Comparison of ENCODE assay signal across 9 mouse cellular contexts in the genomic region with DNA sequence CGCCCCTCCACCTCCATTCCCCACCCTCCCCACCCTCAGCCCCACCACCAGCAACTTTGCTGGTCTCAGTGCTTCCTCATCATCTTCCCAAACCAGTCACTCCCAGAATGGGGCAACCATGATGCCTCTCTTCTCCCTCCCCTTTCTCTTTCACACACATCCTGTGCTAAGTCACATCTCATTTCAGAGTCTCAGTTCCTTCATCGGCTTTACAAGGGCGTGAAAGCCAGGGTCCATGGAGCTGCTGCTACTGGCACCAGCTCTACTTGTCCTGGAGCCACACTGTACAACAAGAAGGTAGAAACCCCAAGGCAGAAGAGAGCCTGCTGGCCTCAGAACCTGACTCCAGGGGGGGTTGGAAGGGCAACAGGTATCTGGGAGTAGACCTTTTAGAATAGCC. TPM values are rescaled to one million over a fixed set of nuclear protein-coding genes. Genes with fewer than 3 reads are reported as not detected.
DNase-seq lines count a peak whose midpoint lies in the region; ATAC-seq and TF ChIP-seq lines count a peak whose summit lies in the region.
"Had no signal": no experiment of that assay in that cellular context is flagged by ENCODE, and none has a peak within 500 bp of the region (broad histone marks: within the 10 kb centered on the region; RNA-seq: fewer than 3 reads in every experiment).

No protein-coding gene starts in this region.

- H3K9me3 ChIP-seq in limb, embryonic 14.5 days (ENCODE audit: control insufficient read depth, low read length) = no peaks in the 10 kb centered on the region

- peak; percentile 28 for ATAC-seq in CD4-positive, CD25-positive, alpha-beta regulatory T cell, adult 4 months
- no peak for ATAC-seq in limb, embryonic 14.5 days (ENCODE audit: low FRiP score, low read depth)
- ATAC-seq in activated CD4-positive, CD25-positive, alpha-beta regulatory T cell, adult 4 months = no peak

- TF ChIP-seq CTCF in bone marrow macrophage, adult 2 months (IDR thresholded peaks at IDR 0.05; ENCODE audit: low read depth, low read length) = no peak

- peaks cover 3% of the 10 kb centered on the region; the same call in 1 of the 2 replicates for H3K27me3 ChIP-seq in limb, embryonic 14.5 days (ENCODE audit: control insufficient read depth, insufficient read depth, low read length)

- H3K79me2 ChIP-seq in macrophage (ENCODE audit: inconsistent target) = peaks cover 73% of the 10 kb centered on the region

- no peak for DNase-seq in limb, embryonic 14.5 days (ENCODE audit: low spot score)
- no peak for DNase-seq in kidney, adult 18-20 months
- DNase-seq in testis, postnatal 10 days (ENCODE audit: low spot score) = no peak
- DNase-seq: cerebellum, postnatal 36 days; gastrocnemius, postnatal 14 days had no signal

- WGBS in limb, embryonic 14.5 days = 58% methylated on average over 3 of the region's 3 CpGs
- whole genome bisulfite sequencing in macrophage (ENCODE audit: missing documents) = 2% methylated on average over 3 of the region's 3 CpGs

- H3K4me3 ChIP-seq in bone marrow macrophage, adult 2 months (ENCODE audit: insufficient read depth, low read length) = peak overlapping the region; percentile 66
- peak overlapping the region; percentile 43; the same call in 1 of the 2 replicates for H3K4me3 ChIP-seq in limb, embryonic 14.5 days (replicated peaks; ENCODE audit: low read length)
- peak overlapping the region; percentile 74 for H3K4me3 ChIP-seq in macrophage (ENCODE audit: inconsistent target)

- TF ChIP-seq POLR2A in bone marrow macrophage, adult 2 months (IDR thresholded peaks at IDR 0.05; ENCODE audit: borderline replicate concordance, low read depth, low read length) = no peak
- TF ChIP-seq POLR2A in limb, embryonic 14.5 days (IDR thresholded peaks at IDR 0.05; ENCODE audit: borderline replicate concordance, extremely low read depth, insufficient read depth, insufficient read length) = no peak

- peak overlapping the region; percentile 85 for H3K4me2 ChIP-seq in limb, embryonic 14.5 days (replicated peaks; ENCODE audit: low read depth, low read length, severe bottlenecking)

- H3K9ac ChIP-seq in limb, embryonic 14.5 days (ENCODE audit: low read depth, low read length, severe bottlenecking) = no peak overlapping the region

- H3K36me3 ChIP-seq in limb, embryonic 14.5 days (ENCODE audit: control insufficient read depth, insufficient read depth, low read length) = no peaks in the 10 kb centered on the region
- no peaks in the 10 kb centered on the region for H3K36me3 ChIP-seq in macrophage (ENCODE audit: inconsistent target)

- H3K4me1 ChIP-seq in bone marrow macrophage, adult 2 months (ENCODE audit: control insufficient read depth, insufficient read depth, low read length) = peaks cover 44% of the 10 kb centered on the region
- H3K4me1 ChIP-seq in limb, embryonic 14.5 days (ENCODE audit: control insufficient read depth, insufficient read depth, low read length) = peaks cover 2% of the 10 kb centered on the region; the same call in 1 of the 2 replicates

- H3K27ac ChIP-seq in bone marrow macrophage, adult 2 months (ENCODE audit: insufficient read depth, low read depth, low read length) = peak overlapping the region; percentile 20
- H3K27ac ChIP-seq in limb, embryonic 14.5 days (replicated peaks; ENCODE audit: low read depth, low read length) = no peak overlapping the region
- peak overlapping the region; percentile 84 for H3K27ac ChIP-seq in macrophage

RNA-seq across cellular contexts. Expression of gene Cd44, which starts 2.2 kb away (rescaled TPM):
- polyA plus RNA-seq in CD4-positive, CD25-positive, alpha-beta regulatory T cell, adult 4 months (2017; shearing (Covaris generic)) = 10 to 100 TPM; 77.5 to 92.7 TPM
- 141 and 156 TPM in 2 replicates for polyA plus RNA-seq in bone marrow macrophage, adult 2 months (2012; ENCODE audit: insufficient read depth, insufficient read length, missing spikeins)
- polyA plus RNA-seq in limb, embryonic 14.5 days (2012; rRNA removed) = 29.3 and 32.1 TPM in 2 replicates
- polyA plus RNA-seq in limb, embryonic 14.5 days (2014; fragmentation: Nextera tagmentation; extraction: Ambion mirVana) = 39.5 and 46.3 TPM in 2 replicates
- 1,000 to 10,000 TPM in 9 of 26 experiments, 100 to 1,000 TPM in 11, 10 to 100 TPM in 6; 63.7 to 5,506 (median 273) TPM for total RNA-seq in macrophage (2018; cell fraction: chromatin; rRNA removed)
- 1,000 to 10,000 TPM in 1 of 26 experiments, 100 to 1,000 TPM in 21, 10 to 100 TPM in 4; 88.7 to 1,140 (median 221) TPM for total RNA-seq in macrophage (2018; cell fraction: cytosol; rRNA removed)
- total RNA-seq in macrophage (2018; cell fraction: nucleus; rRNA removed) = 1,000 to 10,000 TPM in 7 of 26 experiments, 100 to 1,000 TPM in 19; 112 to 3,963 (median 377) TPM
- polyA plus RNA-seq in macrophage (2018) = 109 to 325 TPM (median 215 TPM) in 3 replicates
- 10 to 100 TPM; 78.7 to 86.7 TPM for polyA plus RNA-seq in activated CD4-positive, CD25-positive, alpha-beta regulatory T cell, adult 4 months (2017; shearing (Covaris generic))
